Mouse (Mus musculus): ENCODE data around the gene Dhfr. TPM values are rescaled to one million over a fixed set of nuclear protein-coding genes. Genes with fewer than 3 reads are reported as not detected.

Gene Dhfr
- polyA plus RNA-seq, 1 experiment from 2014 or later = 17.3 TPM

Other genes with a start within 250 kb of the Dhfr start
- 0.31 and 0.49 TPM in 2 replicates for gene Rasgrf2, start 223.1 kb upstream of the Dhfr start, polyA plus RNA-seq (2016; fragmentation: Nextera tagmentation; extraction: Ambion mirVana)
- gene Gm20379, start 48.7 kb upstream of the Dhfr start, polyA plus RNA-seq (2016; fragmentation: Nextera tagmentation; extraction: Ambion mirVana) = 1.2 and 2.6 TPM in 2 replicates
- 38.6 and 39.5 TPM in 2 replicates for gene Msh3, start 277 bp downstream of the Dhfr start, polyA plus RNA-seq (2016; fragmentation: Nextera tagmentation; extraction: Ambion mirVana)
- 0.05 TPM in 2 replicates for gene Ankrd34b, start 71.2 kb downstream of the Dhfr start, polyA plus RNA-seq (2016; fragmentation: Nextera tagmentation; extraction: Ambion mirVana)
- gene Fam151b, start 129.3 kb downstream of the Dhfr start, polyA plus RNA-seq (2016; fragmentation: Nextera tagmentation; extraction: Ambion mirVana) = 0.19 TPM in 1 of 2 replicates, not detected in the other
- 14.2 and 15.4 TPM in 2 replicates for gene Zfyve16, start 176.1 kb downstream of the Dhfr start, polyA plus RNA-seq (2016; fragmentation: Nextera tagmentation; extraction: Ambion mirVana)
- not detected in 2 replicates for gene Spz1, start 221.4 kb downstream of the Dhfr start, polyA plus RNA-seq (2016; fragmentation: Nextera tagmentation; extraction: Ambion mirVana)